Mouse (Mus musculus): ENCODE data around the gene Gm45140.

DNA sequence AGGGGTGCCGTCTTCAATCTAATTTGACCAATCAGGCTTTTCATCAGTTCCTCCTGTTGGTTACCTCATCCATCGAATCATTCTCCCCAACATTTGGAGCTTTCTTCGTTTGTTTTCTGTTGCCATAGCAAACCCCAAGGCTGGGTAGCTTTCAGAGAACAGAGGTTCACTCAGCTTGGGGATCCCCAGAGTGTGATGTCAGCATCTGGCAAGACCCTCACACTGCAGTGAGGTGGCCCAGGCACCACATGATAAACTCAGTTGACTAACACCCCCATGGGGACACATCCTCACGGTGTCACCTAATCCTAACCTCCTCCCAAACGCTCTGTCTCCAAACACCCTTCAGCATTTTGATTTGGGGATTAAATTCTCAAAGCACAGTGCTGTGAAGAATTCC, 92.3 kb downstream of the Gm45140 start:
- TF ChIP-seq POLR2A (IDR thresholded peaks at IDR 0.05; ENCODE audit: low read depth, low read length) (no peak), CTCF (IDR thresholded peaks at IDR 0.05; ENCODE audit: borderline replicate concordance, insufficient read depth, low read length) (no peak)

Data from embryonic fibroblast, embryonic 13.5 days (primary cell).